Mouse (Mus musculus): ENCODE measurements around the gene Ankrd27. TPM values are rescaled to one million over a fixed set of nuclear protein-coding genes. Genes with fewer than 3 reads are reported as not detected.

Ankrd27 gene
- polyA plus RNA-seq, 1 experiment from 2014 or later, result 32.0 TPM

DNA sequence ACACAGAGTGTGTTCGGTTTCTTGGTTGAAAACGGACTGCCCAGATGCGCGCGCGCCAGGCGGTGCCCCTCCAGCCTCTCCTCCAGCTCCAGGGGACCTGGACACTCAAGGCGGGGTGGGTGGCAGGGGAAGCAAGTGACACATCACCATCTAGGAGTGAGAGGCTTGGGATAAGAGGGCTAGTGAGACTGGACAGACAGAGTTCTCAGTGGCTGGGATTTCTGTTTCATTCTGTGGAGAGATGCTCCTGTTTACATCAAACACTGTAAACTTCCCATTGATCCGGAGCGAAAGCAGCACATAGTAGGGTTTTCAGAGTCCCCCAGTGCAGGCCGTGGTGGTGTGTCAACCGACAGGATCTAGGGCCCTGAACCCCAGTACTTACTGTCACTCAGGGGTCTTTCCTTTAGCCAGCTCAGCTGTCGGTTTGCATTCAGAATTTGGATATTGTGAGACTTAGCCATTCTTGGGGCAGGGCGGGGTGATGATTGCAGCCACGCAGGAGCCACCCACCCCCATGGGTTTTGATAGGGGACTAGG lies 932 bp downstream of the Ankrd27 start:
- H3K4me2 ChIP-seq (replicated peaks), result peak overlapping the region; percentile 100
- peak overlapping the region; percentile 83 for H3K4me3 ChIP-seq
- no peak overlapping the region for H3K27ac ChIP-seq (replicated peaks)
- 19% methylated on average over 15 of the region's 15 CpGs for WGBS
- H3K4me1 ChIP-seq, result peaks cover 32% of the 10 kb centered on the region
- no peaks in the 10 kb centered on the region for H3K36me3 ChIP-seq
- peak overlapping the region; percentile 80 for H3K9ac ChIP-seq (replicated peaks)
- H3K27me3 ChIP-seq, result peaks cover 32% of the 10 kb centered on the region
- no peak for ATAC-seq (replicated peaks)
- no peaks in the 10 kb centered on the region for H3K9me3 ChIP-seq

DNA sequence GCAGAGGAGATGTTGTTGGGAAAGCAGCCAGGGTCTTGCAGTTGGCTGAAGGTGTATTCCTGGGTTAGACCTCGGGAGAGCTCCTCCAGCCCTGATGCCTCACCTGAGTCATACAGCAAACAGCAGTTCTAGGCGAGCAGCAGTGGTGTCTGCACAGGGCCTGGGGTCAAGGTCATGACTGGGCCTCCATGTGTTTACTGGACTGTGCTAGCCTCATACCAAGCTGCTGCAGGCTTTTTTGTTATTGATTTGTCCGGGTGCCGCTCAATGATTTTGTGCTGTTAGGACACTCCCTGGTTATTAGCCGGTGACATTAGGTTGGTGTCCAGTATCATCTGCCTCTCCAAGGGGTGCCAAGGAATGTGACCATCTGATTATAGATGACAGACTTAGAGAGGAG lies 1.7 kb downstream of the Ankrd27 start:
- ATAC-seq (replicated peaks), result no peak
- Histone ChIP-seq H3K4me3 (no peak overlapping the region), H3K9ac (replicated peaks) (no peak overlapping the region), H3K4me1 (peaks cover 32% of the 10 kb centered on the region), H3K9me3 (no peaks in the 10 kb centered on the region), H3K4me2 (replicated peaks) (no peak overlapping the region), H3K27me3 (peaks cover 25% of the 10 kb centered on the region), H3K36me3 (peaks cover 4% of the 10 kb centered on the region), H3K27ac (replicated peaks) (no peak overlapping the region)
- WGBS, result 73% methylated on average over 5 of the region's 5 CpGs

DNA sequence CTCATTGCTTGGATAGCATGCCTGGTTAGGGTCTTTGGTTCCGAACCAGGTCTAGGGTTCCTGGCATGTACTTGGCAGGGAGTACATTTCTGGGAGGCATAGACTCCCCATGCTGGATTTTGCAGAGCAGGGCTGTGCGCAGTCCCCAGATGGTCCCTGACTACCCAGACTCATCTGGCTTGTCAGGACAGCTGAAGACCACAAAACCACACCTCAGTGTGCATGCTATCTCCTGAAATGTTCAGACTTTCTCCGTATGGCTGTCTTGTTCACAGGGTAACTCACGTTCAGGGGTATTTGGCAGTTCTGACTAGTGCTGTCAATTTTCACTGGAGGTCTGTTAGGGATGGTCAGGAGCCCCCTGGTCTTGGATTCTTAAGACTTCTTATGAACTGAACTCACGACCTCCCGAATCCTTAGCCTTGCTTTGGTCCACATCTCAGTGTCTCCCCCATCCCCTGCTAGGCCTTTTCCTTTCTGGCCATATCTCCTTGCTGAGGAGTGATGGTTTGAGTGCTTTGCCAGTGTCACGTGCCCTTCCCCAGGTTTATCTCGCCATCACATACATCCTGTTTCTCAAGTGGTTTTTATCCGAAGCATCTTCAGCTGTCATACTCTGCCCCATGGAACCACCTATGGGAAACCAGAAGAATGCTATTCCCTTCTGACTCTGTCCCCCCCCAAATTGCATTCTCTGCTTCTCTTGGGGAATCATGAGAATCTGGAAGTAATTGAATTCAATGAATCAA lies 2.8 kb downstream of the Ankrd27 start:
- H3K9ac ChIP-seq (replicated peaks), result no peak overlapping the region
- H3K4me1 ChIP-seq, result peaks cover 32% of the 10 kb centered on the region
- no peak overlapping the region for H3K4me3 ChIP-seq
- H3K9me3 ChIP-seq, result no peaks in the 10 kb centered on the region
- 88% methylated on average over 9 of the region's 9 CpGs for WGBS
- H3K4me2 ChIP-seq (replicated peaks), result no peak overlapping the region
- no peak for ATAC-seq (replicated peaks)
- H3K27me3 ChIP-seq, result peaks cover 14% of the 10 kb centered on the region
- no peak overlapping the region for H3K27ac ChIP-seq (replicated peaks)
- H3K36me3 ChIP-seq, result peaks cover 15% of the 10 kb centered on the region

DNA sequence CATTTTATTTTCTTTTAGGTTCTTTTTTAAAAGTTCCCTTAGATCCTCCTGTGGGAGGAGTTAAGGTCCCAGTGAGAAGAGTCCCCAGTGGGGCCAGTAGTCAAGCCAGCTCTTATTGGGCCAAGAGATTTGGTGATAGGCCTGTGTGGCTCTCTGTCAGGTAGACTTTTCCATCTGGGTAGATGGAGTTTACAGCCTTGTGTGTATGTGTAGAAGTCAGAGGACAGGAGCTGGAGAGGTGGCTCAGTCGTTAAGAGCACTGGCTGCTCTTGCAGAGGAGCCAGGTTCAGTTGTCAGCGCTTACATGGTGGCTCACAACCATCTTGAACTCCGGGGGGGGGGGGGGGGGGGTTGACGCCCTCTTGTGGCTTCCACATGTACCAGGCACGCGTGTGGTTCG lies 3.4 kb downstream of the Ankrd27 start:
- WGBS, result 83% methylated on average over 7 of the region's 7 CpGs

DNA sequence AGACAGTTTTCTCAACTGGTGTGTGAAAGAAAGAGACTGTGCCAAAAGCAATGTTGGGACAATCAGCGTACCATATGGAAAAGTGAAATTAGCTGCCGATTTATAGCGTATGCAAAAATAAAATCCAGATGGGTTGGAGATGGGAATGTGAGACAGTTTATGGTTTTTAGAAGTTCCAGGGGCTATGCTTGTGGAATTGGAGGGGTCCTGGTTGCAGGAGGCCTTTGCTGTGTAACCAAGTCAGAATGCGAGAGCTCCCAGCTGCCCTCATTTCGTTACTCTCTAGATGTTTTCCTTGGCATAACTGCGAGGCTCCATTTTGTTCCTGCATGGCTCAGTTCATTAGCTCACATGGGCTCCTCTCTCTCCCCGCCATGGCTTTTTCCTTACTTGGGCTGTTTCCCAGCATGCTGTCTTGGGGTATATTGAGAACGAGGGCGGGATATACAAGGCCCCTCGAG lies 4.7 kb downstream of the Ankrd27 start:
- Histone ChIP-seq H3K4me1 (peaks cover 18% of the 10 kb centered on the region), H3K27ac (replicated peaks) (peak overlapping the region; percentile 86), H3K9me3 (no peaks in the 10 kb centered on the region), H3K9ac (replicated peaks) (no peak overlapping the region), H3K4me3 (no peak overlapping the region), H3K36me3 (peaks cover 18% of the 10 kb centered on the region), H3K27me3 (no peaks in the 10 kb centered on the region), H3K4me2 (replicated peaks) (no peak overlapping the region; the same call in 1 of the 2 replicates)
- no peak for ATAC-seq (replicated peaks)
- WGBS, result 72% methylated on average over 10 of the region's 10 CpGs

More for the DNA sequence above, 3.4 kb downstream of the Ankrd27 start:
- Histone ChIP-seq H3K4me2 (replicated peaks) (no peak overlapping the region), H3K4me1 (peaks cover 26% of the 10 kb centered on the region), H3K36me3 (peaks cover 15% of the 10 kb centered on the region), H3K9ac (replicated peaks) (no peak overlapping the region), H3K9me3 (no peaks in the 10 kb centered on the region), H3K27ac (replicated peaks) (no peak overlapping the region), H3K4me3 (no peak overlapping the region), H3K27me3 (peaks cover 8% of the 10 kb centered on the region)
- ATAC-seq (replicated peaks), result no peak

DNA sequence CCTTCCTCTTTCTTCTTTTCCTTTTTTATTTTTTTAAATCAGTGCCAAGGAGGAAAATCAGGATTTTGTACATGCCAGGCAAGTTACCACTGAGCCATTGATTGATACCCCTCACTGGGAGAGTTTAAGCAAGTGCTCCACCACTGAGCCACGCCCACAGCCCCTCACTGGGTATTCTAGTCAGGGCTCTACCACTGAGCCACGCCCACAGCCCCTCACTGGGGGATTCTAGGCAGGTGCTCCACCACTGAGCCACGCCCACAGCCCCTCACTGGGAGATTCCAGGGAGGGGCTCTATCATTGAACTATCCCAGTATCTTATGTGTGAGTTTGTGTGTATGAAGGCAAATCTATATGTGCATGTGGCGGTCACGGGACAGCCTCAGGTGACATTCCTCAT lies 8.3 kb downstream of the Ankrd27 start:
- H3K36me3 ChIP-seq, result peaks cover 21% of the 10 kb centered on the region
- no peaks in the 10 kb centered on the region for H3K9me3 ChIP-seq
- H3K9ac ChIP-seq (replicated peaks), result no peak overlapping the region
- 92% methylated on average over 5 of the region's 5 CpGs for WGBS
- no peak overlapping the region for H3K27ac ChIP-seq (replicated peaks)
- H3K4me1 ChIP-seq, result peaks cover 6% of the 10 kb centered on the region
- H3K27me3 ChIP-seq, result no peaks in the 10 kb centered on the region
- no peak overlapping the region for H3K4me3 ChIP-seq
- H3K4me2 ChIP-seq (replicated peaks), result no peak overlapping the region
- no peak for ATAC-seq (replicated peaks)

DNA sequence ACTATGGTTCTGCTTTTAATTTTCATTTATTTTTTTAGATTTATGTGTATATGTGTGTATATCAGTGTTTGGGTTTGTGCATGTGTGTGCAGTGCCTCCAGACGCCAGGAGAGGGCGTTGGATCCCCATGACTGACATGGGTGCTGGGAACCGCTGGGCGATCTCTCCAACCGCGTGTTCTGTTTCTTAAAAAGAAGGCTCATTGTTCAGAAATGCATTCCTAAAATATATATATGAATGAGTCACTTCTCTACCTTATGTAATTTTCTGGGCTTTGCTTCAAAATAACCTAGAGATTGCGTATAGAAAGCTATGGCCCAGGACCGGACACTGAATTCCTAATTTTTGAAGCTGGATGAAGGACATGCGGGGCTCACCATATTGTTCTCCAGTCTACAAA lies 13.4 kb downstream of the Ankrd27 start:
- WGBS, result 95% methylated on average over 9 of the region's 9 CpGs
- no peaks in the 10 kb centered on the region for H3K9me3 ChIP-seq
- no peak overlapping the region for H3K4me2 ChIP-seq (replicated peaks)
- H3K4me3 ChIP-seq, result no peak overlapping the region
- no peaks in the 10 kb centered on the region for H3K27me3 ChIP-seq
- H3K36me3 ChIP-seq, result peaks cover 22% of the 10 kb centered on the region
- ATAC-seq (replicated peaks), result no peak
- no peak overlapping the region for H3K27ac ChIP-seq (replicated peaks)
- no peak overlapping the region for H3K9ac ChIP-seq (replicated peaks)
- H3K4me1 ChIP-seq, result no peaks in the 10 kb centered on the region

DNA sequence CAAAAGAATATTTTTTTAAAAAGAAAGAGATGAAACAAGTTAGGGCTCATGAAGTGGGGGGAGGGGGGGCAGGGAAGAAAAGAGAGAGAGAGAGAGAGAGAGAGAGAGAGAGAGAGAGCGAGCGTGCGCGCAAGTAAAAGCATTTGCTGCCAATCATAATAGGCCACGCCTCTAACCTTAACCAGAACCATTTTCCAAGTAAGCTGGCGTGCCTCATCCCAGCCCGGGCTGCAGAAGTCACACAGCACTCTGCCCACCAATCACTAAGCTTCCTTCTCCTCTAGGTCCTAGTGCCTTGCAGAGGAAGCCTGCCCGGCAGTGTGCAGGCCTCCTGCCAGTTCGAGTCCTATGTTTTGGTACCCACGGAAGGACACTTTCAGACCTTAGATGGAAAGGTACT lies 14.0 kb downstream of the Ankrd27 start:
- Histone ChIP-seq H3K27ac (replicated peaks) (no peak overlapping the region), H3K4me1 (no peaks in the 10 kb centered on the region), H3K36me3 (peaks cover 22% of the 10 kb centered on the region), H3K27me3 (no peaks in the 10 kb centered on the region), H3K9ac (replicated peaks) (no peak overlapping the region), H3K4me2 (replicated peaks) (no peak overlapping the region), H3K4me3 (no peak overlapping the region), H3K9me3 (no peaks in the 10 kb centered on the region)
- no peak for ATAC-seq (replicated peaks)
- WGBS, result 92% methylated on average over 10 of the region's 10 CpGs

DNA sequence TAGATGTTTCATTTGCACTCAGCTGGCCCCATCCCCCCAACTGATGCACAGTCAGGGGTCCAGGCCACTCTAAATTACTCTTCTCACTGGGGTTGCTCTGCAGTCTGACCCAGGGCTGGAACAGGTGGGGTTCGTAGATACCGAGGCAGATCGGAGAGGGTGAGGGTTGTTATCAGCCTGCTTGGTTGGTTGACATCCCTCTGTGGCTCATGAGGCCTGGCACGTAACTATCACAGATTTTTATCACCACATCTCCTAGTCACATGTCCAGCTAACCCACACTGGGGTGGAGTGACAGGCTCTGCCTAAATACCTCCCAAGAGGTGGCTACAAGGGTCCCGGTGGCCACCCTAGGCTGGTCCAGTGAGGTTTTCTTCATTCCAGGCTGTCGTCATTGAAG lies 15.1 kb downstream of the Ankrd27 start:
- H3K9ac ChIP-seq (replicated peaks), result no peak overlapping the region

DNA sequence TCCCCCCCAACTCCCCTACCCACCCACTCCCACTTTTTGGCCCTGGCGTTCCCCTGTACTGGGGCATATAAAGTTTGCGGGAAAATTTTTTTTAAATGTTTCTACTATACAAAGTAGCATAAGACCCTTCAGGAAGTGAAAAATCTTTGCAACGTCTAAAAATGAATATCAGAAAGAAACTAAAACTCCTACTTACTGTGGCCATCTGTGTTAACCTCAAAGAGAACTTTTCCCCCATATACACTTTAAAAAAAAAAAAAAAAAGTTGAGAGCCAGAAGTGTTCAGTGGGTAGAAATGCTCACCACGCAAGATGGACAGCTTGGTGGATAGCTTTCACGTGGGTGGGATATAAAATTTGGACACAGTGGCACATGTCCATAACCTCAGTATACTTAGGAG lies 16.7 kb downstream of the Ankrd27 start:
- H3K27ac ChIP-seq (replicated peaks), result no peak overlapping the region
- 97% methylated on average over 5 of the region's 5 CpGs for WGBS
- no peak overlapping the region for H3K9ac ChIP-seq (replicated peaks)
- no peak for ATAC-seq (replicated peaks)
- H3K4me3 ChIP-seq, result no peak overlapping the region
- peaks cover 28% of the 10 kb centered on the region for H3K36me3 ChIP-seq
- H3K4me1 ChIP-seq, result no peaks in the 10 kb centered on the region
- no peak overlapping the region for H3K4me2 ChIP-seq (replicated peaks)
- H3K9me3 ChIP-seq, result no peaks in the 10 kb centered on the region
- H3K27me3 ChIP-seq, result no peaks in the 10 kb centered on the region

More for the DNA sequence above, 15.1 kb downstream of the Ankrd27 start:
- Histone ChIP-seq H3K4me2 (replicated peaks) (no peak overlapping the region), H3K36me3 (peaks cover 20% of the 10 kb centered on the region), H3K4me1 (no peaks in the 10 kb centered on the region), H3K9me3 (no peaks in the 10 kb centered on the region), H3K4me3 (no peak overlapping the region), H3K27me3 (no peaks in the 10 kb centered on the region), H3K27ac (replicated peaks) (no peak overlapping the region)
- no peak for ATAC-seq (replicated peaks)
- WGBS, result 95% methylated on average over 6 of the region's 6 CpGs

DNA sequence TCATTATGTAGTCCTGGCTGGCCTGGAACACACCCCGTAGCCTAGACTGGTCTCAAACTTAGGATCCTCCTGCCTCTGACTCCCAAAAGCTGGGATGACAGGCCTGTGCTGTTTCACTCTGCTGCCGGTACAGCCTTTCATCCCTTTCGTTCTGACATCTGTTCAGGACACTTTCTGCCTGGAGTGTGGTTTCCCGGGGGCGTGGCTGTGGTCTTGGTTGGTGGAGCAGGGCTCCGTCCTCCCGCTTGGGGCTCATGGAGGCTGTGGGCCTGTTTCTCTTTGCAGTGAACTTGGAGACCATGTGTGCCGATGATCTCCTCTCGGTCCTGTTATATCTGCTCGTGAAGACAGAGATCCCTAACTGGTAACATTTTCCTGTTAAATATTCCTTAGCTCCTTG lies 20.8 kb downstream of the Ankrd27 start:
- Histone ChIP-seq H3K27ac (replicated peaks) (no peak overlapping the region), H3K4me1 (no peaks in the 10 kb centered on the region), H3K4me3 (no peak overlapping the region), H3K36me3 (peaks cover 54% of the 10 kb centered on the region), H3K4me2 (replicated peaks) (no peak overlapping the region), H3K9ac (replicated peaks) (no peak overlapping the region), H3K27me3 (no peaks in the 10 kb centered on the region), H3K9me3 (no peaks in the 10 kb centered on the region)
- ATAC-seq (replicated peaks), result no peak
- 93% methylated on average over 10 of the region's 10 CpGs for WGBS

DNA sequence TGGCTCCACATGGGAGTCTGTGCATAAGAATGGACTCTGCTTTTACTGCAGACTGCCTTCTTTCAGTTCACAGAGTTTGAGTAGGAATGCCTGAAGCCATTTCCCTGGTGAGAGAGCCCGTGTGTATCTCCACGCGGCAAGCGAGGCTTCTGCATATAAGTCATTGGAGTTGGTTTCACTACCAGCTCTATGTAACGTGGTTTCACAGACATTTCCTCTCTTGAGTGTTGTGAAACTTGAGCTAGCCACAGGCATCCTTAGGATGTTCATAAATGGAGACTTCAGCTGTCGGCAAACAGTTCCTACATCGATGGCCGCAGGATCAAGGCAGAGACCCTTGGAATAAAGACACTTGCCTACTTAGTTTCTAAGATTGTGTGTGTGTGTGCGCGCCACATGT lies 23.2 kb downstream of the Ankrd27 start:
- no peak overlapping the region for H3K4me2 ChIP-seq (replicated peaks)
- no peak overlapping the region for H3K4me3 ChIP-seq
- no peak for ATAC-seq (replicated peaks)
- H3K27ac ChIP-seq (replicated peaks), result no peak overlapping the region
- H3K4me1 ChIP-seq, result no peaks in the 10 kb centered on the region
- no peaks in the 10 kb centered on the region for H3K9me3 ChIP-seq
- H3K27me3 ChIP-seq, result no peaks in the 10 kb centered on the region
- WGBS, result 94% methylated on average over 10 of the region's 10 CpGs
- H3K9ac ChIP-seq (replicated peaks), result no peak overlapping the region
- peaks cover 48% of the 10 kb centered on the region for H3K36me3 ChIP-seq

DNA sequence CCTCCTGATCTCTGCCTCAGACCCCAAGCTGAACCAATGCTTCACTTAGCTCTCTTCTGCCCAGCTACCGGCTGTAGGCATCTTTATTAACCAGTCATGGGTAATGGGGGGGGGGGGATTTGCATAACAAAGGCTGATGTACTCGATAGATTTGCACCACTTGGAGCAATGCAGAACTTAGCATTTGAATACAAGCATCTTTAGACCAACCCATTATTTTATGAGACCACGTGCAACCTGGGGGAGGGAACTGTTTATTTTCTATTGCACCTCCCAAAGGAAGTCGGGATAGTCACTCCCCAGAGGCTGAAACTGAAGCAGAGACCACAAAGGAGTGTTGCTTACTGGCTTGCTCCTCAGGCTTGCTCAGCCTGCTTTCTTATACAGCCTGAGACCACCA lies 31.5 kb downstream of the Ankrd27 start:
- peaks cover 48% of the 10 kb centered on the region for H3K36me3 ChIP-seq

More for the DNA sequence above, 31.5 kb downstream of the Ankrd27 start:
- Histone ChIP-seq H3K4me1 (no peaks in the 10 kb centered on the region), H3K9me3 (no peaks in the 10 kb centered on the region), H3K4me2 (replicated peaks) (no peak overlapping the region), H3K27ac (replicated peaks) (no peak overlapping the region), H3K27me3 (no peaks in the 10 kb centered on the region), H3K9ac (replicated peaks) (no peak overlapping the region), H3K4me3 (no peak overlapping the region)
- 19% methylated on average over 4 of the region's 4 CpGs for WGBS
- ATAC-seq (replicated peaks), result no peak
